25 mouse cellular contexts compared by ENCODE assay signal in genomic region chr5:120920296-120920695, GRCm38 (mm10). TPM values are rescaled to one million over a fixed set of nuclear protein-coding genes. Genes with fewer than 3 reads are reported as not detected.
"Had no signal": no experiment of that assay in that cellular context is flagged by ENCODE, and none has a peak within 500 bp of the region (broad histone marks: within the 10 kb centered on the region; RNA-seq: fewer than 3 reads in every experiment).

No protein-coding gene starts in this region.

- DNase-seq: retina, postnatal 1 day; right cerebral cortex, adult 18-20 months; right cerebral cortex, postnatal 14 days; right cerebral cortex, postnatal 25 days; right cerebral cortex, postnatal 4 days; spleen, adult 18-20 months; thymus, adult 18-20 months; thymus, adult 2 months; thymus, postnatal 14 days; thymus, postnatal 25 days; thymus, postnatal 36 days; thymus, postnatal 4 days had no signal

- H3K27me3 ChIP-seq: neural tube, embryonic 12.5 days; neural tube, embryonic 13.5 days; neural tube, embryonic 15.5 days; stomach, embryonic 15.5 days had no signal

- H3K9ac ChIP-seq: neural tube, embryonic 12.5 days; neural tube, embryonic 13.5 days; neural tube, embryonic 15.5 days; stomach, embryonic 15.5 days had no signal

- H3K27ac ChIP-seq: neural tube, embryonic 12.5 days; neural tube, embryonic 13.5 days; neural tube, embryonic 15.5 days; stomach, embryonic 15.5 days; stomach, postnatal 0 days had no signal

- H3K36me3 ChIP-seq: neural tube, embryonic 12.5 days; neural tube, embryonic 13.5 days; neural tube, embryonic 15.5 days; stomach, embryonic 15.5 days had no signal

- H3K9me3 ChIP-seq: neural tube, embryonic 12.5 days; neural tube, embryonic 13.5 days; neural tube, embryonic 15.5 days; stomach, embryonic 15.5 days had no signal

- H3K4me2 ChIP-seq: neural tube, embryonic 12.5 days; neural tube, embryonic 13.5 days; neural tube, embryonic 15.5 days; stomach, embryonic 15.5 days had no signal

- H3K4me3 ChIP-seq: neural tube, embryonic 12.5 days; neural tube, embryonic 13.5 days; neural tube, embryonic 15.5 days; stomach, embryonic 15.5 days had no signal

- H3K4me1 ChIP-seq: neural tube, embryonic 12.5 days; neural tube, embryonic 13.5 days; neural tube, embryonic 15.5 days; stomach, embryonic 15.5 days had no signal

RNA-seq across cellular contexts. Expression of gene Oas1d, which starts 6.0 kb away (rescaled TPM):
- polyA plus RNA-seq: neural tube, embryonic 11.5 days; neural tube, embryonic 12.5 days; neural tube, embryonic 13.5 days; neural tube, embryonic 14.5 days; neural tube, embryonic 15.5 days; spleen, adult 2 months; stomach, embryonic 14.5 days; stomach, embryonic 15.5 days; stomach, embryonic 16.5 days; testis, adult 2 months; urinary bladder, adult 2 months had no signal

RNA-seq across cellular contexts. Expression of gene Oas1g, which starts 32.9 kb away (rescaled TPM):
- polyA plus RNA-seq: neural tube, embryonic 11.5 days; neural tube, embryonic 14.5 days; testis, adult 2 months had no signal

RNA-seq across cellular contexts. Expression of gene Oas1h, which starts 59.1 kb away (rescaled TPM):
- polyA plus RNA-seq: neural tube, embryonic 11.5 days; neural tube, embryonic 12.5 days; neural tube, embryonic 13.5 days; neural tube, embryonic 14.5 days; neural tube, embryonic 15.5 days; small intestine, adult 2 months; spleen, adult 2 months; stomach, embryonic 14.5 days; stomach, embryonic 15.5 days; stomach, embryonic 16.5 days; stomach, postnatal 0 days; testis, adult 2 months; urinary bladder, adult 2 months had no signal
